Mouse (Mus musculus) lung, embryonic 14.5 days (tissue): ENCODE measurements around the gene Olfr1033. TPM values are rescaled to one million over a fixed set of nuclear protein-coding genes. Genes with fewer than 3 reads are reported as not detected.
"Not testable (repeated sequence)": the region's sequence is repeated elsewhere in the genome, so short reads cannot be mapped to it uniquely, and the experiment has no call there.

Source experiments
- ATAC-seq: fragments of 200-750 bp; cut with Nextera tagmentation; 2 replicates; pipeline ENCODE4 v1.8.0; 2017; ENCODE audit warnings: mild to moderate bottlenecking, moderate TSS enrichment, moderate library complexity; ENCODE audit not compliant: insufficient read depth
- DNase-seq: peaks from one replicate; pipeline ENCODE4 v3.0.0-alpha.2; 2015
- H3K27ac ChIP-seq: fragments of 300-500 bp; sonication (generic); 2 replicates; pipeline ENCODE4 v1.5.1; 2014; ENCODE audit warnings: low read depth, mild to moderate bottlenecking, moderate library complexity
- H3K27me3 ChIP-seq: fragments of 300-500 bp; sonication (generic); 2 replicates; pipeline ENCODE4 v1.6.1; 2014; ENCODE audit warnings: low read length, control low read depth; ENCODE audit not compliant: insufficient read depth
- H3K36me3 ChIP-seq: fragments of 300-500 bp; sonication (generic); 2 replicates; pipeline ENCODE4 v1.6.1; 2014; ENCODE audit warnings: control low read depth; ENCODE audit not compliant: insufficient read depth
- H3K4me1 ChIP-seq: fragments of 300-500 bp; sonication (generic); 2 replicates; pipeline ENCODE4 v1.6.1; 2014; ENCODE audit warnings: antibody characterized with exemption, control low read depth; ENCODE audit not compliant: insufficient read depth
- H3K4me2 ChIP-seq: fragments of 300-500 bp; sonication (generic); 2 replicates; pipeline ENCODE4 v1.6.1; 2014; ENCODE audit warnings: mild to moderate bottlenecking
- H3K4me3 ChIP-seq: fragments of 300-500 bp; sonication (generic); 2 replicates; pipeline ENCODE4 v1.5.1; 2014; ENCODE audit warnings: low read depth, low read length
- H3K9ac ChIP-seq: fragments of 300-500 bp; sonication (generic); 2 replicates; pipeline ENCODE4 v1.6.1; 2014
- H3K9me3 ChIP-seq: fragments of 300-500 bp; sonication (generic); 2 replicates; pipeline ENCODE4 v1.6.1; 2016; ENCODE audit warnings: low read depth, low read length, control low read depth
- CTCF ChIP-seq: IDR thresholded peaks from 2 replicates; pipeline ENCODE4 v1.5.1; 2016; ENCODE audit warnings: antibody characterized with exemption, low read depth
- WGBS: fragments of 180-500 bp; shearing (Covaris S2); extraction: QIAGEN DNeasy Blood & Tissue Kit; methylation state at CpG from one replicate; pipeline ENCODE4 v1.1.7; 2014; 5-methylcytosine and 5-hydroxymethylcytosine counted together
- polyA plus RNA-seq: library from polyadenylated mRNA; unstranded; fragments of >200 nt; fragmentation: Nextera tagmentation; extraction: Ambion mirVana; gene quantifications from 2 replicates; pipeline ENCODE4 v1.2.1, GENCODE M21; 2014

Gene Olfr1033
- polyA plus RNA-seq, 1 experiment from 2014 or later = 0.61 TPM

GRCm38 (mm10) chr2:86070189-86070588, 49.8 kb downstream of the Olfr1033 start:
- ATAC-seq = no peak
- Histone ChIP-seq H3K27me3 (no peaks in the 10 kb centered on the region), H3K4me2 (no peak overlapping the region), H3K9ac (no peak overlapping the region), H3K4me3 (no peak overlapping the region), H3K9me3 (no peaks in the 10 kb centered on the region), H3K4me1 (no peaks in the 10 kb centered on the region), H3K27ac (no peak overlapping the region), H3K36me3 (no peaks in the 10 kb centered on the region)
- WGBS = 95% methylated on average over 8 of the region's 8 CpGs
- TF ChIP-seq CTCF = no peak
- DNase-seq = no peak

DNA sequence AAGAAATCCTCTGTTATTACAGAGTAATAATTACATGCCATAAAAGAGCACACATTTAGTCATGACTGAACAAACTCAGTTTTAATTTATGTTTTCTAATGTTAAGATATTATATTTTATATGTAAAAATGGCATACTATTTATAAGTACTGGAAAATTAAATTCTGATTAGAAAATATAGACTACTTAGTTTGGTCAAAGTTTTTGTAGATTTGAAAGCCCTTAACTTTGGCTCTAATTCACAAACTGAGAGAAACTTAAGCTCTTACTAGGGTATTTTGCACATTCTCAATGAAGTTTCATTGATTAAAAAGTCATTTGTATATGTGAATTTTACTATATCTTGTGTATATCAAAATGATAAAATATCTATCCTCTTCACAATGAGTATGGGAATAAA, 53.3 kb downstream of the Olfr1033 start, which contains the start of gene Olfr1036:
Olfr1036 (plus strand) TSS at position 301 of the 400 bp plus-strand sequence.
- not testable (repeated sequence) for H3K4me3 ChIP-seq, DNase-seq, H3K36me3 ChIP-seq, H3K9me3 ChIP-seq, H3K27me3 ChIP-seq, H3K4me2 ChIP-seq, ATAC-seq, H3K4me1 ChIP-seq, H3K27ac ChIP-seq, H3K9ac ChIP-seq

DNA sequence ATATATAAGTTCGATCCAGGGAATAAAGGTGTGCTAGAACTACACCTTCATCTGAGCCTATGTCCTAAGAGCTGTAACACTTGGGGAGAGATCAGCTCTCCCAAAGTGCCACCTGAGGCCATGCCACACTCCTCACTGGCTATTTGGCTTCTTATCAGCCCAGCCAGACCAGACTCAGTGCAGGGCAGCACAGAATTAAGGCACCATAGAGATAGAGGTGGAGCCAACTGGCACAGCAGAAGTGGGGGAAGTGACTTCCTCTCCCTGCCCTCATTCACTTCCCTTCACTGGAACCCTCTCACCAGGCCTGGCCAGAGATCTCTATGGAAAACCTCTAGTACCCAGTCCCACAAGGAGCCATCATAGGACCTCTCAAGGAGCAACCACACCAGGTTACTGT, 60.0 kb downstream of the Olfr1033 start:
- not testable (repeated sequence) for ATAC-seq, H3K27ac ChIP-seq, H3K4me2 ChIP-seq, H3K4me3 ChIP-seq, H3K9ac ChIP-seq, DNase-seq, H3K27me3 ChIP-seq, H3K4me1 ChIP-seq, H3K9me3 ChIP-seq, H3K36me3 ChIP-seq
- WGBS = 92% methylated on average over 1 of the region's 1 CpGs

DNA sequence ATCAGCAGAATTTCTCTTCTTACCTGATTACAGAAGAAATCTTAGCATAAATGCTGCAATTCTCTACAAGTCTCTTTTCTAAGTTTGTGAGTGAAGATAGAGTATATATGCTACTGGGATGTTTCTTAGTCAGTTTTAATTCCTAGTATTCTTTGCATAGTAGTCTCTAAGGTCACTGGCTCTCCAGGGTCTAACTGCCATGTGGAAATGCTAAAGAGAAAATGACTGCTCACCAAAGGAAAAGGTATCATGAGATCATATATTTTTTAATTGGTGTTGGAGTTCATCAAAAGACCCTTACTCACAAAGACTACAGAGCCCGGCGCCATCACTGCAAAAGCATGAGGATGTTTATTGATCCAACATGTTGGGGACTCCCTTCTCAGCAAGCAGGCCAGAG, 66.9 kb downstream of the Olfr1033 start, which contains the start of gene Olfr1037:
Olfr1037 (minus strand) TSS at position 101 of the 400 bp plus-strand sequence.
- DNase-seq (no peak), ATAC-seq (no peak)
- no peak within 1 kb of the TSS for H3K4me3 ChIP-seq
- no peaks in the 10 kb centered on the region for H3K9me3 ChIP-seq
- WGBS = 87% methylated on average over 2 of the region's 2 CpGs
- no peak for TF ChIP-seq CTCF
- H3K4me1 ChIP-seq = no peaks in the 10 kb centered on the region
- H3K9ac ChIP-seq = no peak within 1 kb of the TSS
- H3K36me3 ChIP-seq = no peaks in the 10 kb centered on the region
- no peak within 1 kb of the TSS for H3K4me2 ChIP-seq
- H3K27ac ChIP-seq = no peak within 1 kb of the TSS
- H3K27me3 ChIP-seq = no peaks in the 10 kb centered on the region

Other genes with a start within 250 kb of the Olfr1033 start
- not detected in 2 replicates for gene Olfr1014, start 247.9 kb upstream of the Olfr1033 start, polyA plus RNA-seq
- gene Olfr1015, start 238.6 kb upstream of the Olfr1033 start, polyA plus RNA-seq = not detected in 2 replicates
- not detected in 2 replicates for gene Olfr1016, start 218.1 kb upstream of the Olfr1033 start, polyA plus RNA-seq
- gene Olfr1018, start 202.2 kb upstream of the Olfr1033 start, polyA plus RNA-seq = not detected in 2 replicates
- gene Olfr1019, start 175.2 kb upstream of the Olfr1033 start, polyA plus RNA-seq = not detected in 2 replicates
- not detected in 2 replicates for gene Olfr1020, start 173.6 kb upstream of the Olfr1033 start, polyA plus RNA-seq
- gene Olfr1022, start 152.0 kb upstream of the Olfr1033 start, polyA plus RNA-seq = not detected in 2 replicates
- not detected in 2 replicates for gene Olfr1023, start 135.0 kb upstream of the Olfr1033 start, polyA plus RNA-seq
- not detected in 2 replicates for gene Olfr1024, start 115.6 kb upstream of the Olfr1033 start, polyA plus RNA-seq
- gene Olfr1025-ps1, start 105.4 kb upstream of the Olfr1033 start, polyA plus RNA-seq = not detected in 2 replicates
- gene Olfr1026, start 99.1 kb upstream of the Olfr1033 start, polyA plus RNA-seq = not detected in 2 replicates
- not detected in 2 replicates for gene Olfr1028, start 70.2 kb upstream of the Olfr1033 start, polyA plus RNA-seq
- not detected in 2 replicates for gene Olfr1029, start 46.7 kb upstream of the Olfr1033 start, polyA plus RNA-seq
- not detected in 2 replicates for gene Olfr1030, start 41.4 kb upstream of the Olfr1033 start, polyA plus RNA-seq
- not detected in 2 replicates for gene Olfr1031, start 30.3 kb upstream of the Olfr1033 start, polyA plus RNA-seq
- not detected in 2 replicates for gene Olfr1032, start 15.1 kb upstream of the Olfr1033 start, polyA plus RNA-seq
- gene Olfr1034, start 25.2 kb downstream of the Olfr1033 start, polyA plus RNA-seq = not detected in 2 replicates
- gene Olfr1036, start 53.4 kb downstream of the Olfr1033 start, polyA plus RNA-seq = not detected in 2 replicates
- gene Olfr1037, start 66.8 kb downstream of the Olfr1033 start, polyA plus RNA-seq = not detected in 2 replicates
- not detected in 2 replicates for gene Olfr1039, start 115.3 kb downstream of the Olfr1033 start, polyA plus RNA-seq
- not detected in 2 replicates for gene Olfr1040, start 126.1 kb downstream of the Olfr1033 start, polyA plus RNA-seq
- not detected in 2 replicates for gene Olfr1042, start 141.2 kb downstream of the Olfr1033 start, polyA plus RNA-seq
- not detected in 2 replicates for gene Olfr1043, start 146.9 kb downstream of the Olfr1033 start, polyA plus RNA-seq
- gene Olfr1044, start 157.2 kb downstream of the Olfr1033 start, polyA plus RNA-seq = not detected in 2 replicates
- not detected in 2 replicates for gene Olfr52, start 165.1 kb downstream of the Olfr1033 start, polyA plus RNA-seq
- not detected in 2 replicates for gene Olfr1045, start 182.4 kb downstream of the Olfr1033 start, polyA plus RNA-seq
- gene Olfr1046, start 198.7 kb downstream of the Olfr1033 start, polyA plus RNA-seq = not detected in 2 replicates
- gene Olfr1047, start 210.8 kb downstream of the Olfr1033 start, polyA plus RNA-seq = not detected in 2 replicates
- not detected in 2 replicates for gene Olfr1048, start 219.7 kb downstream of the Olfr1033 start, polyA plus RNA-seq
- not detected in 2 replicates for gene Olfr1049, start 237.7 kb downstream of the Olfr1033 start, polyA plus RNA-seq